In the genomic region with DNA sequence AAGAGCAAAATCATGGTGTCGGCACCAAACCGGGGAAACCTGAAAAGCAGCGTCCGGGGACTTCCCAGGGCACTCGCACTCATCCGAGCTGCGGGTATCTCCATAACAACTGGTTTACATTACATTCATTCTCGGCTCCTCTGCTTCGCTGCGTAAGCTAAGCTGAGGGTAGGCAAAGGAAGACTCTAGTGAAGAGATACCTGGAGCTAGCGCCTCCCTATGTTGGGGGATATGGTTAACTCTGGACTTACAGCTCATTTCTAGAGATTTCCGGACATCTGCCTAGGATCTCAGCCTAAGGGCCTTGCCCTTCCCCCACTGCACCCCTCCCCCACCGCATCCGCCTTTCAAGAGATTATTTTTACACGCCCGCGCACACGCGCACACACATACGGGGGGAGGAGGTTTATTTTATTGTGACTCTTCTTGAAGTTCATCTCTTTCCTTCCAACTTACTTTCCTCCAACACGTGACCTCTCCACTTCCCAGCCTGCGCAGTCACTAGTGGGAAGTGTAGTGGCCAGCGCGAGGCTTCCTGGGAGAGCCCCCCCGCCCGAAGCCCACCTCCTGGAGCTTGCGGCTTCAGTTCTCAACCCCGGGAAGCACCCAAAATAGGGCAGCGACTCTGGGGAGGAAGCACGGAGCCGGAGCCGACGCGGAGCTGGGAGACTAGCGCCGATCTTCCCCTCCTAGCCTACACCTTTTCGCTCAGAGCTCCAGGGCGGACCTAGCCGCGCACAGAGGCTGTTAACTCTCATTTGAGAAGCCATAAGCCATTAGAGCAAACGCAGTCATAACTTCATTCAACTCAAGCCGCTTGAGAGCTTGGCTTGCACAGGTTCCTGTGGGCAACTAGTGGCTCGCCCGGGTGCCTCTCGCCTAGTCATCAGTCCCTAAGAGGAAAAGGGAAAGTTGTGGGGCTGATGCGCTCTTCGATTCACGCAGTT, we compare ENCODE assay signal across 8 mouse cellular contexts. TPM values are rescaled to one million over a fixed set of nuclear protein-coding genes. Genes with fewer than 3 reads are reported as not detected.
DNase-seq lines count a peak whose midpoint lies in the region; ATAC-seq and TF ChIP-seq lines count a peak whose summit lies in the region.

No protein-coding gene starts in this region.

- ATAC-seq in forebrain, embryonic 12.5 days (ENCODE audit: low FRiP score), result no peak
- ATAC-seq in limb, embryonic 14.5 days (ENCODE audit: low FRiP score, low read depth), result no peak
- ATAC-seq in stomach, embryonic 15.5 days (ENCODE audit: insufficient read depth, low FRiP score, low read depth), result no peak

- H3K27me3 ChIP-seq in cerebellum, adult 2 months (ENCODE audit: control insufficient read depth, insufficient read depth, low read length), result no peaks in the 10 kb centered on the region
- H3K27me3 ChIP-seq in forebrain, embryonic 12.5 days, result peaks cover 52% of the 10 kb centered on the region
- H3K27me3 ChIP-seq in limb, embryonic 14.5 days (ENCODE audit: control insufficient read depth, insufficient read depth, low read length), result peaks cover 62% of the 10 kb centered on the region
- peaks cover 53% of the 10 kb centered on the region for H3K27me3 ChIP-seq in stomach, embryonic 15.5 days (replicated peaks)

- H3K4me1 ChIP-seq in cerebellum, adult 2 months (ENCODE audit: control insufficient read depth, insufficient read depth, low read length), result no peaks in the 10 kb centered on the region
- H3K4me1 ChIP-seq in forebrain, embryonic 12.5 days, result peaks cover 32% of the 10 kb centered on the region
- peaks cover 15% of the 10 kb centered on the region for H3K4me1 ChIP-seq in limb, embryonic 14.5 days (ENCODE audit: control insufficient read depth, insufficient read depth, low read length)
- H3K4me1 ChIP-seq in stomach, embryonic 15.5 days, result peaks cover 27% of the 10 kb centered on the region

- H3K36me3 ChIP-seq in forebrain, embryonic 12.5 days (replicated peaks), result no peaks in the 10 kb centered on the region
- H3K36me3 ChIP-seq in limb, embryonic 14.5 days (ENCODE audit: control insufficient read depth, insufficient read depth, low read length), result no peaks in the 10 kb centered on the region
- H3K36me3 ChIP-seq in stomach, embryonic 15.5 days, result no peaks in the 10 kb centered on the region

- 0 out of 2 replicates have a peak overlapping the region, but pooled peaks have one; percentile 1 for H3K9ac ChIP-seq in forebrain, embryonic 12.5 days
- H3K9ac ChIP-seq in limb, embryonic 14.5 days (ENCODE audit: low read depth, low read length, severe bottlenecking), result no peak overlapping the region
- no peak overlapping the region for H3K9ac ChIP-seq in stomach, embryonic 15.5 days

- no peak for DNase-seq in layer of hippocampus, adult 2 months (ENCODE audit: low spot score in 2 of 2)
- DNase-seq in layer of hippocampus, adult 9-11 months, result no peak
- peak; percentile 39 to 54 for DNase-seq in cerebellum, adult 2 months
- no peak for DNase-seq in limb, embryonic 14.5 days (ENCODE audit: low spot score)
- no peak for DNase-seq in T-cell, adult 2 months (ENCODE audit: low spot score)
- no peak for DNase-seq in ovary, postnatal 36 days (ENCODE audit: low spot score)

- TF ChIP-seq CTCF in layer of hippocampus, adult 2 months (conservative IDR thresholded peaks at IDR 0.05), result no peak
- no peak for TF ChIP-seq CTCF in cerebellum, adult 2 months (IDR thresholded peaks at IDR 0.05; ENCODE audit: borderline replicate concordance, insufficient read depth, low read depth, low read length)

- H3K9me3 ChIP-seq in forebrain, embryonic 12.5 days, result no peaks in the 10 kb centered on the region
- no peaks in the 10 kb centered on the region for H3K9me3 ChIP-seq in limb, embryonic 14.5 days (ENCODE audit: control insufficient read depth, low read length)
- H3K9me3 ChIP-seq in stomach, embryonic 15.5 days, result no peaks in the 10 kb centered on the region

- H3K4me3 ChIP-seq in layer of hippocampus, adult 2 months, result peak overlapping the region; percentile 70
- H3K4me3 ChIP-seq in cerebellum, adult 2 months (replicated peaks; ENCODE audit: insufficient read depth, low read depth, low read length), result peak overlapping the region; percentile 50
- peak overlapping the region; percentile 42 for H3K4me3 ChIP-seq in forebrain, embryonic 12.5 days (replicated peaks)
- H3K4me3 ChIP-seq in limb, embryonic 14.5 days (replicated peaks; ENCODE audit: low read length), result peak overlapping the region; percentile 26
- peak overlapping the region; percentile 26 for H3K4me3 ChIP-seq in stomach, embryonic 15.5 days (replicated peaks)

- 3% methylated on average over 48 of the region's 48 CpGs for WGBS in cerebellum, adult 2 months
- under 1% methylated on average over 48 of the region's 48 CpGs for WGBS in forebrain, embryonic 12.5 days
- WGBS in limb, embryonic 14.5 days, result under 1% methylated on average over 45 of the region's 48 CpGs
- under 1% methylated on average over 48 of the region's 48 CpGs for WGBS in stomach, embryonic 15.5 days

- peak overlapping the region; percentile 51; the same call in 1 of the 2 replicates for H3K27ac ChIP-seq in layer of hippocampus, adult 2 months
- H3K27ac ChIP-seq in cerebellum, adult 2 months (ENCODE audit: insufficient read depth, low read length), result no peak overlapping the region
- H3K27ac ChIP-seq in forebrain, embryonic 12.5 days, result no peak overlapping the region
- no peak overlapping the region for H3K27ac ChIP-seq in limb, embryonic 14.5 days (replicated peaks; ENCODE audit: low read depth, low read length)
- H3K27ac ChIP-seq in stomach, embryonic 15.5 days, result no peak overlapping the region

- peak overlapping the region; percentile 89 for H3K4me2 ChIP-seq in forebrain, embryonic 12.5 days
- H3K4me2 ChIP-seq in limb, embryonic 14.5 days (replicated peaks; ENCODE audit: low read depth, low read length, severe bottlenecking), result peak overlapping the region; percentile 45
- H3K4me2 ChIP-seq in stomach, embryonic 15.5 days, result peak overlapping the region; percentile 48

- no peak for TF ChIP-seq POLR2A in cerebellum, adult 2 months (IDR thresholded peaks at IDR 0.05; ENCODE audit: borderline replicate concordance, insufficient read depth, low read length)
- no peak for TF ChIP-seq POLR2A in limb, embryonic 14.5 days (IDR thresholded peaks at IDR 0.05; ENCODE audit: borderline replicate concordance, extremely low read depth, insufficient read depth, insufficient read length)

RNA-seq across cellular contexts. Expression of a gene that starts 0.7 kb away (rescaled TPM):
- total RNA-seq in layer of hippocampus, adult 2 months (2021), result 10 to 100 TPM; 29.6 to 31.2 TPM
- polyA plus RNA-seq in cerebellum, adult 2 months (2012; rRNA removed), result 5.7 and 5.9 TPM in 2 replicates
- 0.86 and 1.1 TPM in 2 replicates for polyA plus RNA-seq in forebrain, embryonic 12.5 days (2016; fragmentation: Nextera tagmentation; extraction: Ambion mirVana)
- 1.1 and 1.3 TPM in 2 replicates for polyA plus RNA-seq in limb, embryonic 14.5 days (2012; rRNA removed)
- polyA plus RNA-seq in limb, embryonic 14.5 days (2014; fragmentation: Nextera tagmentation; extraction: Ambion mirVana), result 2.5 and 2.7 TPM in 2 replicates
- 2.3 and 2.4 TPM in 2 replicates for polyA plus RNA-seq in stomach, embryonic 15.5 days (2015; fragmentation: Nextera tagmentation; extraction: Ambion mirVana)

Comparison
In these comparisons a context has a peak if more than half of its experiments do, and no peak if none do; other contexts are left out.
1. DNase-seq: peak in cerebellum, adult 2 months (2 of 2); none in layer of hippocampus, adult 2 months (0 of 2), layer of hippocampus, adult 9-11 months (single experiment), limb, embryonic 14.5 days (single experiment), T-cell, adult 2 months (single experiment) and ovary, postnatal 36 days (single experiment).
2. Peak in every context shown above with its lines, with median percentiles within 50 percentile points of each other: H3K4me3 ChIP-seq and H3K4me2 ChIP-seq.